Mouse (Mus musculus) right cerebral cortex, adult 2 months (tissue): Measurements from ENCODE around the gene Rnf4.

Experiments
- DNase-seq, 2 experiments: peaks; one replicate each; pipeline ENCODE4 v3.0.0; 2021 to 2022; ENCODE audit warnings: low spot score in 2 of 2

Gene Rnf4

DNA sequence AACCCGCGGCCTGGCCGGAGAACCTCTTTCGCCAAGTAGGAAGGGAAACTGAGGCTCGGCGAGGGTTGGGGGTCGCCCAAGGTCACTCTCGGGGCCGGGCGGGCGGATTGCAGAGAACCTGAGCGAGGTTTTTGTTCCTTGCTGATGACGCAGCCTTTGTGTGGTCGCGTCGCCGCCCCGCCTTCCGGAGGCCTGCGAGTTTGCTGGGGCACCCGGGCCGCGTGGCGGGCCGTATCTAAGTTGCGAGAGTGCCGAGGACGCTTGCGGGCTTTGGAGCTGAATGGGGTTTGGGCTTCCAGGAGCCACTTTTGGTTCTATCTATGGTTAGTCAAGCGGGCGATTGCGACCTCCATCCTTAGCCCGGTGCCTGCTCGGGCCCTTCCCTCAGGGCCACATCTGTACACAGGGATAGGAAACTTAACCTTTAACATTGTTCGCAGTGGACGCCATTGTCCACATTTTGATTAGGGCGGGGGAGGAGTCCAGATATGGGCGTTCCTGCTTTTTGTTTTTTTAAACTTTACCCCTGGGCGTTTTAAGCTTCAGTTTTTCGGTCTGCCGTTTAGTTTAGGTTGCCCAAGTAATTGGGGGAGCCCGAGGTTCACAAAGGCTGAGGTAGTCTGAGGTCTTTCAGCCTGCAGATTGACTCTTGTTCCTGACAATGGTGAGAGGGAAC is 824 bp downstream of the Rnf4 start:
- DNase-seq, result peak; percentile 33 to 36

DNA sequence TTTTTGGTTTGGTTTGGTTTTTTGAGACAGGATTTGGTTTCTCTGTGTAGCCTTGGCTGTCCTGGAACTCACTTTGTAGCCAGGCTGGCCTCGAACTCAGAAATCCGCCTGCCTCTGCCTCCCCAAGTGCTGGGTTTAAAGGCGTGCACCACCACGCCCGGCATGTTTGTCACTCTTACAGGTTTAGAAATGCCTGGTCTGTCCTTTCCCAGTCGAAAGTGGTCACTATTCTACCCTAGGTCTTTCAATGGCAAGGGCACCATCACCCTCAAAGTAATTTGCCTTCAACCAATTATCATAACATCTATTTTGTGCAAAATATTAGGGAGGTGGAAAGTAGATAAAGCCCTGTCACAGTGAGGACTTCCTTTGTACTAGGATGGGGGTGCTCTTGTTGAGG is 4.2 kb downstream of the Rnf4 start:
- no peak for DNase-seq

DNA sequence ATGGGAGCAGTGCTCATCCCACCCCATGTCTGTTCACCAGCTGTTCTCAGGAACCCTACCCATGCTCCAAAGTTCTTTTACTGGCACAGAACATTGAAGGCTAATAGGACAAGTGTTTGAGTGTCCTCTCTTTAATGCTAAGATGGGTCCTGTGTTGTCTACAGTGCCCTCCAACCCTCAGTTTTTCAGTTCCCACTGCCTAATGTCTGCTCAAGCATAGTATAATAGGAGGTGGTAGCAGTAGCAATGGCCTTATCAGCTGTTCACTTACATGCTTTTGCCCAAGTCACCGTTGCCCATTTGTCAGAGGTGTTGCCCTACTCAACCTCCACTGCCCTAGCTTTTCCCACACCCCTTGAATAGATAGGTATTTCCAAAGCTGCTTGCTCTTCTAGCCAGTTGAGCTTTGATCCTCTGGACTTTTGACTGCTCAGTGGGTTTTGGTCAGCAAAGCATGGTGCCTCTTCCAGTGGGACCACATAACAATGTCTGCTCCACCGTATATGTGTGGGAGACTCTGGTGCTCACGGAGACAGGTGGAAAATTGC is 16.1 kb downstream of the Rnf4 start:
- no peak for DNase-seq

DNA sequence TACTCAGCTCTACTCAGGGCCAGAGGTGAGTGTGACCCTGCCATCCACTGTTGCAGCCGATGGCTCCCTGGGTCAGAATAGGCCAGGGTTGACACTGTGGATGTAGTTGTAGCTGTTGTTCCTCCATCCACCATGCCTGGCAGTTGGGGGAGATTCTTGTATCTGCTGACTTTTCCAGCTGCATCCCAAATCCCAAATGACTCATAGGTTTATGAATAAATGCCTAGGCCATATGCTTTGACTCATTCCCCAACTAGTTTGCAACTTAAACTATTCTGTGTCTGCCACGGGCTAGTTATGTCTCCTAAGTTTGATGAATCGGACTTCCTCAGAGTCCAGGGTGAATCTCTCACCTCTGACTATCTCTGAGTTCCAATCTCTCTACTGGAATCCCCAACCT is 24.2 kb downstream of the Rnf4 start:
- DNase-seq, result no peak

DNA sequence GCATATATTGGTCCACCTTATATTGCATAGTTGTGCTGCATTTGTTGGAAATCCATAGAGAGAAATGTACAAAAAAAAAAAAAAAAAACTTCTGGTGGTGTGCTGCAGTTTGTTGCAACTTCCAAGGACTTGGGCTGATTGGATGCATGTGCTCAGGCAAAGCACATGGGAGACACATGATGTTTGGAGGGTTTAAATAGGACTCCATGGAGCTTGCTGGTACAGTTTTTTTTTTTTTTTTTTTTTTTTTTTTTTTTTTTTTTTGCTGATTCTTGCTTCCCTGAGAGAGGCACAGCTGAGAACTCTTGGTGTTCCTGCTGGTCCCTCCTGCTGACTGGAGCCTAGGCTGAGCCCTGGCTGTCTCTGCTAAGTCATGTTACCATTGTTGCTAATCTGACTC is 27.0 kb downstream of the Rnf4 start:
- no peak for DNase-seq

DNA sequence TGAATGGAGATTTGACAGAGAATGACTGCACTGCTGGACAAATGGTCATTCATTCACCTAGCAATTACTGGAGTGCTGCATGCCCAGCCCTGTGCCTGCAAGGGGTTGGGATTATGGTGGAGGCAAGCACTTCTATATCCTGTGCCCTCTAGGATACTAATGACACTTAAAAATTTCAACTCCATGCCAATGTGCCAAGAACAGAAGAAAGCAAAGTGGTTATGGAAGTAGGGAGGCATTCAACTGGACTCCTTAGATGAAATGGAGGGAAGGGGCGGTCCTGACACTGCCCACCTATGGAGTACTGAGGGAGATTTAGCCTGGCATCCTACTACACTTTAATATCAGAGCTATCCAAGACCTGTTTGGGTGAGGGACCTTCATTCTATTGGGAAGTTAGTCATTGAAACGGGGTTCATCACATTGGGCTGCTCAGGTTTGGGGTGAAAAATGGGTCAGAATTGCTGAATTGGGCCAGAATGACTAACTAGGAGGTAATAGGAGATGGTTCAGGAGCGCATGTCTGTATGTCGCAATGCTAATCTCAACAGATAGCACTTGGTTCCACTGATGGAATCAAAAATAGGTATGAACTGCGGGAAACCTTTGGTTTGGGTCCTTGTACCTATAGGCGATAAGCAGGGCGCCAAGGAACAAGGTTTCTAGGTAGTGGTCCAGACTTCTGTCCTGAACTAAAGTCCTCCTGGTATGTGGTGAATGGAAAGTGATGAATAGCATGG is 32.6 kb downstream of the Rnf4 start:
- no peak for DNase-seq

DNA sequence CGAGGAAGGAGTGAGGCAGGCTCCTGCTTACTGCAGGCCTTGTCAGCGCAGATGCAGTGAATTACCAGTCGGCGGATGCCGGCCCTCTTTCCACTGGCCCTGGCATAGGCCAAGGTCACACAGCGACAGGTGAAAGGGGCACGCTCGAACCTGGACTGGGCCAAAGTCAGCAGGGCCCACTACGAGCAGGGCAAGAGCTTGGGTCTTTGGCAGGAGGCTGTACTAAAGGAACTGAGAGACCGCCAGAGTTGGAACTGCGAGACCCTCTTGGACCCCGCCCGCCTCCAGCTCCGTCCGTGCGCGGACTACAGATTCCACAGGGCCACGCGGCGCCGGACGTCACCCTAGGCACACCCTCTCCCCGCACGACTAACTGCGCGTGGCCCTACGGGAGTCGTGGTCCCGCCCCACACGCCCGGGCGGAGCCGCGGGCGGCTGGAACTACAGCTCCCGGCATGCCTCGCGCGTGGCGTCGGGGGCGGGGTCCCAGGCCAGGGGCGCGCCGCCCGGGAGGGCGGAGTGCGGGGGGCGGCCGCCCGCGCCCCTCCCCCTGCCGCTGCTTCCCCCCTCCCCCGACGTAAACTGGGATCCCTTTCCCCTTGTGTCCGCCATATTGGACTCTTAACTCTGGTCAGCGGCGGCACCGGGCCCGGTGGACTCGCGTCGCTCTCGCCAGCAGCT is 33.4 kb downstream of the Rnf4 start, which contains the start of gene Fam193a:
TSS of gene Fam193a (plus strand) at position 593 of the 681 bp plus-strand sequence.
- DNase-seq, result peak; percentile 96 to 97

DNA sequence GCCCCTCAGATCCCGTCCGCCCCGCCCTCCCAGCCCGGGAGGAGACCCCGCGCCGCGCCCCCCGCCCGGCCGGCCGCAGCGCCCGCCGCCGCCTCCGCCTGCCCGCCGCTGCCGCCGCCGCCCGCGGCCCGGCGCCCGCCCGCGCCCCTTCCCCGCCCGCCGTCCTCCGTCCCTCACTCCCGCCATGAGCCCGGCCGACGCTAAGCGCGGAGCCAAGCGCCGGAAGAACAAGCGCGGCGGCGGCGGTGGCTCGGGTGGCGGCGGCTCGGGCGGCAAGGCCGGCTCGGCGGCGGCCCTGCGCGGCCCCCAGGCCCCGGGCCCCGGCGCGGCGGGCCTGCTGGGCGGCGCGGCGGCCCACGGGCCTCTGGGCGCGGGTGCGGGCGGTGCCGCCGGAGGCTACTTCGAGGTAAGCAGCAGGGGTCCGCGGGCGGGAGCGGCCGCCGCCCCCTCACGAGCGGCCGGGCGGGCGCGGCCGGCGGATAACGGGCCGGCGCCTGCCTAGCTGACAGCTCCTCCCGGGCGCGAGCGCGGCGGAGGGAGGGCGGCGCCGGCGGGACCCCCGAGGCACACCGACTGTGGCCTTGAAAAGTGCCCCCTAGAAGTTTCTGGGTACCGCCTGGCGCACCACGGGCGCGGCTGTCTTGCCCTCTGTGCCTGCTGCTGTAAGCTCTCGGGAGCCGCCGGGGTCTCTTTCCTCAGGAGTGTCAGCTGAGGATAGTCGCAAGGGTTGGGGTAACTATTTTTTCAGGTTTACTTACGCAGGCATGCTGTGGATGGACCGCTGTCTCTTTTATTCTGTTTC is 34.1 kb downstream of the Rnf4 start:
- DNase-seq, result peak; percentile 18 to 43

DNA sequence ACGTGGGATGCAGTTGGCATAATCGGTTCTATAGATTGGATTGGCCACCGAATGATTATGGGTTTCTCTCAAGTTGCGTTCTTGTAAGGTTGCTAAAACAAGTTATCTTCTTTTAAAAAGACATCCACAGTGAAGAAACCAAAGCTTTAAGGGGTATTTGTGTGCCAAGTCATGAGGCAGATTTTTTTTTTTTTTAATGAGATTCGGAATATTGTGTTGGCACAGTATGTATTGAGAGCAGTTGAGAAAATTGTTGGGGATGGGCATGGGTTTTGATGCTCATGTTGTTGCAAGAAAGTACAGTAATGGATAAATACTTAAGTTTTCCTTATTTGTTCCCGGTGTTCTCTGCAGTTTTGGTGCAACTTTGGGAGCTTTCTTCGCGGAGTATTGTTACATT is 34.8 kb downstream of the Rnf4 start:
- no peak for DNase-seq

DNA sequence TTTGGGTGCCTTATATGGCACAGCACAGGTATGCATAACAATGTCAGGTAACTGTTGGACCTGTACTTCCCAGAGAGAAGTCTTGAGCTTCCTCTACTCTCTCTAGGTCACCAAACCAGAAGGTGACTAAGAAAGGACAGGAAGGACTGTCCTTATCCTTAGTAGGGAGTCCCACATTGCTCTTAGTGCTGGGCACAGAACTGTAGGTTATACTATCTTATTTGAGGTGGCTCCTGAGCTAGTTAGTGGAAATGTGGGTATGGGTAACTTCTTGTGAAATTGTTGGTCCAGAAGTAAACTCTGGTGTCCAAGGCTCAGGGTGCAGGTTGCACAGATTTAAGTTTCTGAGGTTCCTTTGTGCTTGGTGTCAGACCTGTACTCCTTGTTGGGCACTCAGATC is 36.1 kb downstream of the Rnf4 start:
- no peak for DNase-seq

DNA sequence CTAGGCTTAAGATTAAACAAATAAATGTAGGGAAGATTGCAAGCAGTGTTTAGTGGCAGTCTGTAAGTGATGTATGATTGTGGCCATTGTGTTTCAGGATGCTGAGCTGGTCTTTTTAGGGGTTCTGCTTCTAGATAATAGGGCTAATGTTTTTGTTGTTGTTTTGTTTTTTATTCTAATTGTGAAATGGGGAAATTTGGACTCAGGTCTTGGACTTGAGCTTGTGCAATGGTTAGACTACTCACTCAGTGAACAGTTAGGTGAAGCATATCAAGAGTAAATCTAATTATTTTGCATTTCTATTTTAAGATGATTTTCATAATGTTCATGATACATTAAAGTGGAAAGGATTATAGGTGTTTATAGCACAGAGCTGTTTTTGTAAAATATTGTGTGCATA is 36.5 kb downstream of the Rnf4 start:
- no peak for DNase-seq

DNA sequence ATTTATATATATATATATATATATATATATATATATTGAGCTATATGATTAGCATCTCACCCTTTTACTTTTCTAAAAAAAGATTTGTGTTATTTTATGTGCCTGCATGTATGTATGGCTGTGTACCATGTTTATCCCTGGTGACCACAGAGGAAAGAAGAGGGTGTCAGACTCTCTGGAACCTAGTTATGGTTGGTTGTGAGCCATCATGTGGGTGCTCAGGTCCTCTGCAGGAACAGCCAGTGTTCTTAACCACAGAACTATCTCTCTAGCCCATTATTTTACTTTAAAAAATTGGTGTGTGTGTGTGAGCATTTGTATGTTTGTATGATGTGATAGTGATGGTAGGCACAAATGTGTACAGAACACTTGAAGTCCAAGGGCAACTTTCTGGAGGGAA is 42.7 kb downstream of the Rnf4 start:
- no peak for DNase-seq

DNA sequence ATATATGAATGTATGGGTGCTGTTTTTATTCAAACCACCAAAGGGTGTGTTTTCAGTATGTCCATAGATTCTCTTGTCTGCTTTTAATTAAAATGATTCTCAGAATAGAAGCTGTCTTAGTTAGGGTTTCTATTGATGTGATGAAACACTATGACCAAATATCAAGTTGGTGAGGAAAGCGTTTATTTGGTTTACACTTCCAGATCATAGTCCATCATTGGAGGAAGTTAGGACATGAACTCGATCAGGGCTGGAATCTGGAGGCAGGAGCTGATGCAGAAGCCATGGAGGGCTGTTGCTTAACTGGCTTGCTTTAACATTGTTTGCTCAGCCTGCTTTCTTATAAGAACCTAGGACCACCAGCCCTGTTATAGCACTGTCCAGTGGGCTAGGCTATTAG is 45.6 kb downstream of the Rnf4 start:
- no peak for DNase-seq

DNA sequence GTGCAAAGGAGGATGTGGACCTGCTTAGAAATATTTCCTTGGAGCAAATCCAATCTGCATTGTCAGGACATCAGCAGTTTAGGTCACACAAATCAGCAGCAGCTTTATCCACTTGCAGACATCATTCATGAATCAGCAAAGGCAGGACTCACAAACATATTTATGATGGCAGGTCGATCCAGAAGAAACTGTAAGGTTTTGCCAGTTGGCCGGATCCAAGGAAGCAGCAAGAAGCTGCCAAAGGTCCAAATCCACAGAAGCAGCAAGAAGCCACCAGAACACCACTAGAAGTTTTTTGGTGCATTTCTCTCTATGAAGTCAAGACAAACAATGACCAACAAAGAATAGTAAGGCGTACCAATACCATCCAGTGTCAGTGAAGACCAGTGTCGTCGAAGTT is 49.5 kb downstream of the Rnf4 start:
- DNase-seq, result no peak

DNA sequence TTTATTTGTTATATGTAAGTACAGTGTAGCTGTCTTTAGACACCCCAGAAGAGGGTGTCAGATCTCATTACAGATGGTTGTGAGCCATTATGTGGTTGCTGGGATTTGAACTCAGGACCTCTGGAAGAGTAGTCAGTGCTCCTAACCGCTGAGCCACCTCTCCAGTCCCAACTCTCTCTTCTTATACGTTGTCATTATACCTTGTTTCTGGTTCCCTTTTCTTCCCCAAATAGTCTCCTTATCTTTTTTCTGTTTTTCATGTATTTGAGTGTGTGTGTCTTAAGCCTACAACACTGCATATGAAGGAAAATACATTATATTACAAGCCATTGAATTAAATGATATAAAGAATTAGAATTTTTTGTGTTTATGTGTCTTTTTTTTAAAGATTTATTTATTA is 50.7 kb downstream of the Rnf4 start:
- no peak for DNase-seq

DNA sequence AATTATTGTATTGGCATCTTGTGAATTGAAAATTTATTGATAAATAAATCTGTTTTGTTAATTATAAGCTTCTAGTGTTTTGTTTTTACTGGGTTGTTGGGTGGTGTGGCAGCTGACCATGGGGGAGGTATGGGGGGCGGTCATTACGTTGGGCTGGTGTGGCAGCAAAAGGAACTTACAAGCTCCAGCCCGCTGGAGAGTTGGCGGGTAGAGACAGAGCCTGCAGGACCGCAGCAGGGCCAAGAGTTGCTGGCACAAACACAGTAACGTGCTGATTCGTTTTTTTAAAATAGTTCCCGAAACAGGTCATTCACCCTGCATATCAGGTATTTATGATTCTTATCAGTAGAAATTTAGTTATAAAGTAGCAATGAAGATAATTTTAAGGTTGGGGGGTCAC is 57.2 kb downstream of the Rnf4 start:
- no peak for DNase-seq

DNA sequence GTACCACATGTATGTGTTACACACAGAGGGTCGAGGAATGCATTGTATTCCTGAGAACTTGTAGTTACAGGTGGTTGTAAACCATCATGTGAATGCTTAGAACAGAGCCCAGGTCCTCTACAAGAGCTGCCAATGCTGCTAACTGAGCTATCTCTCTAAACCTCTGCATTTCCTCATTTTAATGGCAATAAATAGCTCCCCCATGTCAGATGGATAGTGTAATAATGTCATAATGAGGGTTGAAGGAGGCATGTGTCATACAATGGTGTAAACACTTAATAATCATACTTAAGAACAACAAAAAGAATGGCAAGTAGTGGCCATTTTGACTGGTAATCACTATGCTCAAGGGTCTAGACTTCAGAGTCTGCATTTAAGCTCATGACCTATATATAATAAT is 59.3 kb downstream of the Rnf4 start:
- no peak for DNase-seq

DNA sequence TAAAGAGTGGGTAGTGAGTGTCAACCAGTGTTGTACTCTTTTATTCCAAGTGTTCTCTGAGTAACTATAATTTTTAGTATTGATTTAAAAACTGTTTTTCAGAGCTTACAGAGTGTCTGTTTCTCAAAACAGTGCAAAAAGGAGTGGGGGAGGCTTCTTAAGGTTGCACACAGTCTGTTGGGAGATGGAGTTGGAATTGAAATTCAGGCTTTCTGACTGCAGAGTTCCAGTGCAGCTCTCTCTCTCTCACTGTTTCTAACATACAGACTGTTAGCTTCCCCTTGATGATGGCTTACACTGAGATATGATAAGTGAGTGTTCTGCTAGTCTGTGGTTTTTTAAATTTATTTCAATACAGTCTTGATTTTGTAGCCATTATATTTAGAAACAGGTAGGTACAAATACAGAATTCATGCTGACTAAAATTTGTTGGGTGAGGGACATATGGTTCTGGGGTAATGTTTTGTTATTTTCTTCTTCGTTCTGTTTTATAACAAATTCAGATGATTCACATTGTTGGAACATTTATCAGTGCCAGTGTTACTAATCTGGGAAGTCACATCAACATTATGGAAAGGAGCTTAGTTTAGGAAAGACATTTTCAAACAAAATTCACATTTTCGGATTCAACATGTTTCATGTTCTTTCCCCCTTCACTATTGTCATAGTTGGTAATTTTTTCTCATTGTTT is 59.9 kb downstream of the Rnf4 start:
- DNase-seq, result no peak

DNA sequence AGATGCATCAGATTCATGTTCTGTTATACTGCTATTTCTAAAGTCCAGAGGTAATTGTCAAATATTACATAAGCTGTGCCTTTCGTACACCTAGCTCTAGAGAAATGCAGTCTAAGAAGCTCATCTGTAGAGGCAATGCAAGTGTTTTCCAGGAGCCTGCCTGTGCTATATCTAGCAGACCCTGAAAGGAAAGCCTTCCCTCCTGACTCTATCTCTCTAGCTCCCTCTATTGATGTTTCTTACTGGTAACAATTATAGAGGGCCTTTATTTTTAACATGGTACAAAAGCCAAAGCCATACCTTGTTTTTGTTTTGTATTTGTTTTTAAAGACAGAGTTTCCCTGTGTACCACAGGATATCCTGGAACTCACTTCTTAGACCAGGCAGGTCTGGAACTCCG is 61.8 kb downstream of the Rnf4 start:
- DNase-seq, result no peak

DNA sequence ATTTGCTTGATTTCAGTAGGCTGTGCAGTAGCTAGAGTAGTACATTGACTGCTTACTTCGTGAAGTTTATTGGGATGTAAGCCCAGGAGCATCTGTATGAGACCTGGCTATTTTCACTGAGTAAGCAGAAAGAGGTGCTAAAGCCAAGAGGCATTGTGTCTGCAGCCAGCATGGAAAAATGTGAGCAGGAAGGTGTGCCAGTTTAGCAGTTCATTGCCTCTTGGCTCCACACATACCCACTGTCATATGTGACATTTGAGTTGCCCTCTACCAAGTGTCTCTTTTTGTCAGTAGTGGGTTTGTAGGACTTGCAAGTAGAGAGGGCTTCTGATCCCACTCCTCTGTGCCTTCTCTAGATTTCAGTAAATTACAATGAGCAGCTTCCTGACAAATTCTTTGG is 62.2 kb downstream of the Rnf4 start:
- no peak for DNase-seq
